Mouse (Mus musculus): ENCODE results near the gene Eif4g3.

- TF ChIP-seq KAT2A (conservative IDR thresholded peaks at IDR 0.05; ENCODE audit: low read depth, low read length) (no peak), ZNF384 (IDR thresholded peaks at IDR 0.05; ENCODE audit: low read depth, low read length) (no peak), CTCF (IDR thresholded peaks at IDR 0.05 in 2 of 3, conservative IDR thresholded peaks at IDR 0.05 in 1 of 3; ENCODE audit: control insufficient read depth in 1 of 3, insufficient read depth in 1 of 3, low read depth in 2 of 3, low read length in 3 of 3, poor library complexity in 1 of 3, severe bottlenecking in 1 of 3) (no peak), JUND (IDR thresholded peaks at IDR 0.05; ENCODE audit: low read depth, low read length) (no peak), MAX (IDR thresholded peaks at IDR 0.05; ENCODE audit: low read length) (no peak; the same call in 1 of the 2 replicates), POLR2A (IDR thresholded peaks at IDR 0.05; ENCODE audit: control insufficient read depth in 1 of 2, insufficient read depth in 1 of 2, low read depth in 1 of 2, low read length in 2 of 2, poor library complexity in 1 of 2) (peak in 1 of 2 experiments; percentile 3; a peak in 1 of 4 replicates)
Measured at GRCm38 (mm10) chr4:138217441-138217840, 224.6 kb downstream of the Eif4g3 start.
